Mouse (Mus musculus) lung, postnatal 25 days (tissue): ENCODE results near the gene Anapc11.

Experiments
- DNase-seq: peaks from one replicate; pipeline ENCODE4 v3.0.0; 2022; ENCODE audit warnings: low spot score

Anapc11 gene

GRCm38 (mm10) chr11:120654741-120655140, 56.5 kb downstream of the Anapc11 start:
- DNase-seq, result no peak

- no peak for DNase-seq
Observed at GRCm38 (mm10) chr11:120657301-120657700, 59.1 kb downstream of the Anapc11 start.
